Mouse (Mus musculus): ENCODE results near the gene Uba7. TPM values are rescaled to one million over a fixed set of nuclear protein-coding genes. Genes with fewer than 3 reads are reported as not detected.
A peak's percentile ranks its signal among the peaks of the same experiment; 100 is the strongest.

The Uba7 gene
- polyA plus RNA-seq, 1 experiment = 91.5 TPM

GRCm38 (mm10) chr9:107961351-107961762 is 13.9 kb upstream of the Uba7 start:
- peaks cover 53% of the 10 kb centered on the region for H3K4me1 ChIP-seq
- H3K9me3 ChIP-seq = no peaks in the 10 kb centered on the region
- no peaks in the 10 kb centered on the region for H3K27me3 ChIP-seq (replicated peaks)
- no peak overlapping the region for H3K4me3 ChIP-seq (replicated peaks)
- TF ChIP-seq FLI1 (IDR thresholded peaks at IDR 0.05; ENCODE audit: low read length) (no peak), GATA1 (IDR thresholded peaks at IDR 0.05; ENCODE audit: borderline replicate concordance, low read length) (no peak)
- peaks cover 87% of the 10 kb centered on the region for H3K36me3 ChIP-seq (replicated peaks; ENCODE audit: low read length)

DNA sequence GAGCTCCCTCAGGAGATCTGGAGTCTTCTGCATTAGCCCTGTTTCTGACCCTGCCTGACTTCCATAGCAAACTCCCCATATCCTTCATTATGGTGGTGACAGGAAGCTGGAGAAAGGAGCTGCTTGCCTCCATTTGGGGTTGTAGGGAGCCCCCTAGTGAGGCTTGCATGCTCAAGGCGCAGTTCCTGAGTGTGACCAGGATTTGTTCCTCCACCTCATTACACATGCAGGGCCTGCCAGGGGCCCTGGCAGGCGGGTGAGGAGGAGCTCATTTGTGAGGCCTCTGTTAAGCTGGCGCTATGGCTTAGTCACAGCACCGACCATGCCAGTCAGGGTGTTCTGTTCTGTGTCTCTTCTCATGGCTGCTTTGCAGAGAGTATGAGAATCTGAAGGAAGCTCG is 13.4 kb upstream of the Uba7 start:
- Histone ChIP-seq H3K36me3 (replicated peaks; ENCODE audit: low read length) (peaks cover 88% of the 10 kb centered on the region), H3K27me3 (replicated peaks) (no peaks in the 10 kb centered on the region), H3K4me1 (peaks cover 59% of the 10 kb centered on the region), H3K4me3 (replicated peaks) (no peak overlapping the region), H3K9me3 (no peaks in the 10 kb centered on the region)
- TF ChIP-seq GATA1 (IDR thresholded peaks at IDR 0.05; ENCODE audit: borderline replicate concordance, low read length) (no peak), FLI1 (IDR thresholded peaks at IDR 0.05; ENCODE audit: low read length) (no peak)

DNA sequence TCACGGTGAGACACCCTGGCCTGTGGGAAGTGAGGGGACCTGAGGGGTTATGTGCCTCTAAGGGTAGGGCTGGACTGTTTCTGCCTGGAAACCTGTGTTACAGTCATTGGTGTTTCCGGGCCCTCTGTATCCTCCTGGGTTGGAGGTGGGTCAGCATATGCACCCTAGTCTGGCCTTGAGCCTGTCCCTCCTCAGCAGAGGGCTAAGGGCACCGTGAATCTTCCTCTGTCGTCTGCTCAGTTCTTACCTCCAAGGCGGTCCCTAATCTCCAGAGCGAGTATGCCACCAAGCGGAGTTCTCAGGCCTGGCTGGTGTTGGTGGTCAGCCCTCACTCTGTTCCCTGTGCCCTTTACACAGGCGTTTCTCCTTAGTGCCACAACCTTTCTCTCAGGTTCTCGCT is 12.4 kb upstream of the Uba7 start:
- H3K36me3 ChIP-seq (replicated peaks; ENCODE audit: low read length) = peaks cover 85% of the 10 kb centered on the region

GRCm38 (mm10) chr9:107963700-107964099 is 11.6 kb upstream of the Uba7 start:
- Histone ChIP-seq H3K9me3 (no peaks in the 10 kb centered on the region), H3K4me3 (replicated peaks) (peak overlapping the region; percentile 66), H3K4me1 (peaks cover 76% of the 10 kb centered on the region), H3K36me3 (replicated peaks; ENCODE audit: low read length) (peaks cover 85% of the 10 kb centered on the region), H3K27me3 (replicated peaks) (no peaks in the 10 kb centered on the region)
- TF ChIP-seq FLI1 (IDR thresholded peaks at IDR 0.05; ENCODE audit: low read length) = no peak
- no peak for TF ChIP-seq GATA1 (IDR thresholded peaks at IDR 0.05; ENCODE audit: borderline replicate concordance, low read length)

More for the DNA sequence above, 12.4 kb upstream of the Uba7 start:
- TF ChIP-seq GATA1 (IDR thresholded peaks at IDR 0.05; ENCODE audit: borderline replicate concordance, low read length) = no peak
- TF ChIP-seq FLI1 (IDR thresholded peaks at IDR 0.05; ENCODE audit: low read length) = no peak
- Histone ChIP-seq H3K27me3 (replicated peaks) (no peaks in the 10 kb centered on the region), H3K4me3 (replicated peaks) (no peak overlapping the region), H3K9me3 (no peaks in the 10 kb centered on the region), H3K4me1 (peaks cover 69% of the 10 kb centered on the region)

- H3K36me3 ChIP-seq (replicated peaks; ENCODE audit: low read length) = peaks cover 85% of the 10 kb centered on the region
- no peak for TF ChIP-seq GATA1 (IDR thresholded peaks at IDR 0.05; ENCODE audit: borderline replicate concordance, low read length)
- TF ChIP-seq FLI1 (IDR thresholded peaks at IDR 0.05; ENCODE audit: low read length) = no peak
Measured at GRCm38 (mm10) chr9:107964681-107965080, 10.6 kb upstream of the Uba7 start.

GRCm38 (mm10) chr9:107966676-107967075 is 8.6 kb upstream of the Uba7 start:
- Histone ChIP-seq H3K9me3 (no peaks in the 10 kb centered on the region), H3K27me3 (replicated peaks) (no peaks in the 10 kb centered on the region), H3K4me1 (peaks cover 99% of the 10 kb centered on the region), H3K4me3 (replicated peaks) (peak overlapping the region; percentile 42), H3K36me3 (replicated peaks; ENCODE audit: low read length) (peaks cover 81% of the 10 kb centered on the region)
- TF ChIP-seq FLI1 (IDR thresholded peaks at IDR 0.05; ENCODE audit: low read length) = no peak

More at GRCm38 (mm10) chr9:107964681-107965080, 10.6 kb upstream of the Uba7 start:
- peaks cover 86% of the 10 kb centered on the region for H3K4me1 ChIP-seq
- no peaks in the 10 kb centered on the region for H3K9me3 ChIP-seq
- peak overlapping the region; percentile 40 for H3K4me3 ChIP-seq (replicated peaks)
- no peaks in the 10 kb centered on the region for H3K27me3 ChIP-seq (replicated peaks)

- H3K4me3 ChIP-seq (replicated peaks) = no peak overlapping the region
- no peaks in the 10 kb centered on the region for H3K9me3 ChIP-seq
- H3K36me3 ChIP-seq (replicated peaks; ENCODE audit: low read length) = peaks cover 73% of the 10 kb centered on the region
- peaks cover 99% of the 10 kb centered on the region for H3K4me1 ChIP-seq
- H3K27me3 ChIP-seq (replicated peaks) = no peaks in the 10 kb centered on the region
- TF ChIP-seq GATA1 (IDR thresholded peaks at IDR 0.05; ENCODE audit: borderline replicate concordance, low read length) (no peak), FLI1 (IDR thresholded peaks at IDR 0.05; ENCODE audit: low read length) (no peak)
Measured at GRCm38 (mm10) chr9:107967437-107967836, 7.9 kb upstream of the Uba7 start.

GRCm38 (mm10) chr9:107968531-107968930 is 6.8 kb upstream of the Uba7 start:
- no peak for TF ChIP-seq FLI1 (IDR thresholded peaks at IDR 0.05; ENCODE audit: low read length)
- no peak for TF ChIP-seq GATA1 (IDR thresholded peaks at IDR 0.05; ENCODE audit: borderline replicate concordance, low read length)
- Histone ChIP-seq H3K36me3 (replicated peaks; ENCODE audit: low read length) (peaks cover 62% of the 10 kb centered on the region), H3K27me3 (replicated peaks) (no peaks in the 10 kb centered on the region), H3K4me3 (replicated peaks) (no peak overlapping the region), H3K9me3 (no peaks in the 10 kb centered on the region), H3K4me1 (peaks cover 99% of the 10 kb centered on the region)

- peaks cover 52% of the 10 kb centered on the region for H3K36me3 ChIP-seq (replicated peaks; ENCODE audit: low read length)
- H3K9me3 ChIP-seq = no peaks in the 10 kb centered on the region
- H3K4me3 ChIP-seq (replicated peaks) = no peak overlapping the region
- peaks cover 99% of the 10 kb centered on the region for H3K4me1 ChIP-seq
- H3K27me3 ChIP-seq (replicated peaks) = no peaks in the 10 kb centered on the region
- TF ChIP-seq GATA1 (IDR thresholded peaks at IDR 0.05; ENCODE audit: borderline replicate concordance, low read length) (no peak), FLI1 (IDR thresholded peaks at IDR 0.05; ENCODE audit: low read length) (no peak)
Measured at GRCm38 (mm10) chr9:107970311-107970710, 5.0 kb upstream of the Uba7 start.

DNA sequence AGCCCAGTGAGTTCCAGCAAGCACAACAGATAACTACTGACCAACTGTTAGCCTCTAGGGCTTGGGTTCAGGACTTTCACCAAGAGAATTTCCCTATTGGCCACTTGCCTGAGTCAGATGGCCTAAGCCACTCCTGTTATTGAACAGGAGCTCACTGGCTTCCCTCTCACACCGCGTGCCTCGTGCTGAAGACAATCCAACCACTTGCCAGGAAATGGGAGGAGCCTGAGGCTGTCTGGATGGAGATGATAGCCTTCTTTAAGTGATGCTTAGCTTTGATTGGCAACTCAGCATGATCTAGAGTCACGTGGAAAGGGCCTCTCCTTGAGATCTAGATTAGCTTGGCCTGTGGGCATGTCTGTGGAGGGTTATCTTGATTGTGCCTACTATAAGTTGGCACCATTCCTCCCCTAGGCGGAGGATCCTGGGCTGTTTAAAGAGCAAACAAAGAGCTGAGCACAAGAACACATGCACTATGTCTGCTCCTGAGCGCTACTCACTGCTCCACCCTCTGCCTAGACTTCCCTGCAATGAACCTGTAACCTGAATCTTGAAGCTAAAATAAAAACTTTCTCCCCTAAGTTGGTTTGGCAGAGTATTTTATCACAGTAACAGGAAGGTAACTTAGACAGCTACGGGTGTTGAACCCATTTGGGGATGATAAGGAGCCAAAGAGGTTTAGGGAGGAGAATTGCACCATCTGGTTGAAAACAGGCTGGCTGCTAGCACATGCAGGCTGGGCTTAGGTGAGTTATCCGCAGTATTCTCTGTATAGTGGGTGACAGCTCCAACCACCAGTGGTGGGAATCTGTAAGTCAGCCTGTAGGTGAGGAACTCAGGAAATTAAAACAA is 3.4 kb upstream of the Uba7 start:
- Histone ChIP-seq H3K4me3 (replicated peaks) (peak overlapping the region; percentile 76), H3K36me3 (replicated peaks; ENCODE audit: low read length) (peaks cover 55% of the 10 kb centered on the region), H3K4me1 (peaks cover 99% of the 10 kb centered on the region), H3K27me3 (replicated peaks) (no peaks in the 10 kb centered on the region), H3K9me3 (no peaks in the 10 kb centered on the region)
- TF ChIP-seq FLI1 (IDR thresholded peaks at IDR 0.05; ENCODE audit: low read length) (peak; percentile 60; the same call in 1 of the 2 replicates), GATA1 (IDR thresholded peaks at IDR 0.05; ENCODE audit: borderline replicate concordance, low read length) (peak; percentile 64; the same call in 1 of the 3 replicates)
